Mouse (Mus musculus) right cerebral cortex, postnatal 25 days (tissue): Measurements from ENCODE around the gene Tas2r135.

ENCODE experiments used
- DNase-seq: peaks from one replicate; pipeline ENCODE4 v3.0.0; 2022

The Tas2r135 gene

GRCm38 (mm10) chr6:42405134-42405533 lies at the start of gene Tas2r135:
Gene Tas2r135, plus strand, starts transcription at chr6:42405434.
- no peak for DNase-seq

GRCm38 (mm10) chr6:42355794-42356600 lies 49.2 kb upstream of the Tas2r135 start:
- DNase-seq = no peak

GRCm38 (mm10) chr6:42356913-42357312 lies 48.3 kb upstream of the Tas2r135 start:
- DNase-seq = no peak

GRCm38 (mm10) chr6:42357901-42358300 lies 47.3 kb upstream of the Tas2r135 start:
- DNase-seq = no peak

GRCm38 (mm10) chr6:42358901-42359300 lies 46.3 kb upstream of the Tas2r135 start:
- DNase-seq = no peak

- no peak for DNase-seq
These were observed 45.7 kb upstream of the Tas2r135 start for GRCm38 (mm10) chr6:42359364-42360147.

- no peak for DNase-seq
These were observed 44.9 kb upstream of the Tas2r135 start for GRCm38 (mm10) chr6:42360231-42360840.

GRCm38 (mm10) chr6:42361041-42361895 lies 44.0 kb upstream of the Tas2r135 start:
- DNase-seq = no peak

- DNase-seq = no peak
These were observed 43.2 kb upstream of the Tas2r135 start for GRCm38 (mm10) chr6:42362074-42362473.

GRCm38 (mm10) chr6:42362497-42362896 lies 42.7 kb upstream of the Tas2r135 start:
- no peak for DNase-seq

GRCm38 (mm10) chr6:42362974-42363373 lies 42.3 kb upstream of the Tas2r135 start:
- DNase-seq = no peak

- no peak for DNase-seq
These were observed 41.2 kb upstream of the Tas2r135 start for GRCm38 (mm10) chr6:42364066-42364465.

GRCm38 (mm10) chr6:42364607-42365006 lies 40.6 kb upstream of the Tas2r135 start:
- no peak for DNase-seq

- DNase-seq = no peak
These were observed 40.0 kb upstream of the Tas2r135 start for GRCm38 (mm10) chr6:42365215-42365614.

GRCm38 (mm10) chr6:42369870-42370269 lies 35.4 kb upstream of the Tas2r135 start:
- DNase-seq = no peak

- no peak for DNase-seq
These were observed 34.4 kb upstream of the Tas2r135 start for GRCm38 (mm10) chr6:42370630-42371363.

- no peak for DNase-seq
These were observed 33.2 kb upstream of the Tas2r135 start for GRCm38 (mm10) chr6:42372001-42372400.

- DNase-seq = no peak
These were observed 32.8 kb upstream of the Tas2r135 start for GRCm38 (mm10) chr6:42372421-42372815.

GRCm38 (mm10) chr6:42372816-42373547 lies 32.3 kb upstream of the Tas2r135 start, which contains the start of gene Epha1:
Gene Epha1, minus strand, starts transcription at chr6:42373268.
- DNase-seq = no peak

GRCm38 (mm10) chr6:42373669-42374430 lies 31.4 kb upstream of the Tas2r135 start:
- no peak for DNase-seq
